ENCODE assay signal across 8 mouse cellular contexts in the genomic region with DNA sequence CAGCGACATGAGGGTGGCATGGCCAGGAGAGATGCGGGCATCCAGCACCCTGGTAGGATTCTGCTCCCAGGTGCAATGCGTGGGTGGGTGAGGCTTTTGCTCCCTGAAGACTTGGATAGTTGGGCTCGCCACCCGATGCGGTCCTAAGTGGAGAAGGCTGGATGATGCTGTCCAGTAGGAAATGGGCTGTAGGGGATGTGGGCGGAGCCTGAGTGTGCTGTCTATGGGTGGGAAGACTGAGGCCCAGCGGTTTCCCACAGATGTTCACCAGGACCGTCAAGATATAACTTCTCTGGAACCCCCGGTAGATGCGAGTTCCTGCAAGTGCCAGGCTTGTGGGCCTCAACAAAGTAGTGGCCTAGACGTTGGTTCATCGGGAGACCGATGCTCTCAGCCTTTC. TPM values are rescaled to one million over a fixed set of nuclear protein-coding genes. Genes with fewer than 3 reads are reported as not detected.
A peak's percentile ranks its signal among the peaks of the same experiment; 100 is the strongest.
DNase-seq lines count a peak whose midpoint lies in the region; ATAC-seq and TF ChIP-seq lines count a peak whose summit lies in the region.

No protein-coding gene starts in this region.

- intact Hi-C loops in heart, postnatal 14 days (cut with DNase I) = no loop called here

- peak overlapping the region; percentile 53 for H3K4me2 ChIP-seq in liver, postnatal 0 days (ENCODE audit: low read depth, low read length)

- no peak for TF ChIP-seq EP300 in liver, postnatal 0 days (IDR thresholded peaks at IDR 0.05; ENCODE audit: low read depth)

- peak; percentile 74 for DNase-seq in heart, embryonic 10.5 days (ENCODE audit: low spot score)
- DNase-seq in heart, postnatal 14 days = no peak
- DNase-seq in ES-CJ7 (ENCODE audit: low read depth, low spot score) = peak; percentile 45
- DNase-seq in hindbrain, embryonic 10.5 days (ENCODE audit: low spot score) = no peak
- no peak for DNase-seq in liver, postnatal 0 days
- no peak for DNase-seq in adrenal gland, adult 8-10 months
- DNase-seq in gastrocnemius, postnatal 4 days (ENCODE audit: low spot score in 2 of 2) = no peak
- no peak for DNase-seq in Muller cell, postnatal 12 days (ENCODE audit: inconsistent ontology term)

- no peak overlapping the region for H3K27ac ChIP-seq in heart, embryonic 10.5 days
- H3K27ac ChIP-seq in hindbrain, embryonic 10.5 days = no peak overlapping the region
- no peak overlapping the region for H3K27ac ChIP-seq in liver, postnatal 0 days (ENCODE audit: low read depth)

- H3K4me1 ChIP-seq in heart, embryonic 10.5 days = peaks cover 15% of the 10 kb centered on the region
- H3K4me1 ChIP-seq in hindbrain, embryonic 10.5 days (replicated peaks) = peaks cover 16% of the 10 kb centered on the region
- peaks cover 4% of the 10 kb centered on the region; the same call in 1 of the 2 replicates for H3K4me1 ChIP-seq in liver, postnatal 0 days (ENCODE audit: insufficient read depth)

- TF ChIP-seq CTCF in liver, postnatal 0 days (IDR thresholded peaks at IDR 0.05; ENCODE audit: low read depth) = no peak

- H3K36me3 ChIP-seq in heart, embryonic 10.5 days = no peaks in the 10 kb centered on the region
- H3K36me3 ChIP-seq in hindbrain, embryonic 10.5 days = no peaks in the 10 kb centered on the region
- H3K36me3 ChIP-seq in liver, postnatal 0 days (replicated peaks; ENCODE audit: insufficient read depth, low read length) = no peaks in the 10 kb centered on the region

- H3K9me3 ChIP-seq in heart, embryonic 10.5 days = no peaks in the 10 kb centered on the region
- H3K9me3 ChIP-seq in hindbrain, embryonic 10.5 days = 0 out of 2 replicates have a peak, but pooled peaks cover 4% of the 10 kb centered on the region
- H3K9me3 ChIP-seq in liver, postnatal 0 days (ENCODE audit: low read length) = no peaks in the 10 kb centered on the region

- WGBS in heart, embryonic 10.5 days = 48% methylated on average over 14 of the region's 14 CpGs
- 48% methylated on average over 14 of the region's 14 CpGs for WGBS in hindbrain, embryonic 10.5 days
- 52% methylated on average over 14 of the region's 14 CpGs for WGBS in liver, postnatal 0 days (ENCODE audit: insufficient replicate concordance)

- H3K27me3 ChIP-seq in heart, embryonic 10.5 days (ENCODE audit: insufficient read depth, poor library complexity, severe bottlenecking) = peaks cover 27% of the 10 kb centered on the region
- peaks cover 25% of the 10 kb centered on the region for H3K27me3 ChIP-seq in hindbrain, embryonic 10.5 days (ENCODE audit: insufficient read depth, poor library complexity, severe bottlenecking)
- peaks cover 4% of the 10 kb centered on the region for H3K27me3 ChIP-seq in liver, postnatal 0 days (ENCODE audit: insufficient read depth, low read length)

- peak; percentile 26; the same call in 1 of the 2 replicates for ATAC-seq in liver, postnatal 0 days

- no peak overlapping the region for H3K9ac ChIP-seq in liver, postnatal 0 days (replicated peaks)

- peak overlapping the region; percentile 40 for H3K4me3 ChIP-seq in heart, embryonic 10.5 days
- H3K4me3 ChIP-seq in hindbrain, embryonic 10.5 days = peak overlapping the region; percentile 41
- H3K4me3 ChIP-seq in liver, postnatal 0 days (ENCODE audit: low read depth, low read length) = no peak overlapping the region

RNA-seq across cellular contexts. Expression of a gene that starts 4.9 kb away (rescaled TPM):
- 0.07 and 0.15 TPM in 2 replicates for polyA plus RNA-seq in heart, embryonic 10.5 days (2016; fragmentation: Nextera tagmentation; extraction: Ambion mirVana)
- total RNA-seq in heart, postnatal 14 days (2021) = under 1 TPM in 1 of 2 experiments, not detected in 1; 0.05 TPM
- polyA plus RNA-seq in hindbrain, embryonic 10.5 days (2016; fragmentation: Nextera tagmentation; extraction: Ambion mirVana) = 0.16 and 0.30 TPM in 2 replicates
- 0.06 TPM in 1 of 2 replicates, not detected in the other for polyA plus RNA-seq in liver, postnatal 0 days (2015; fragmentation: Nextera tagmentation; extraction: Ambion mirVana)
- total RNA-seq in adrenal gland, adult 8-10 months (2022) = 1 to 10 TPM in 1 of 4 experiments, under 1 TPM in 2, not detected in 1; 0.24 to 1.1 (median 0.68) TPM
- under 1 TPM; 0.17 to 0.70 TPM for total RNA-seq in gastrocnemius, postnatal 4 days (2021)

RNA-seq across cellular contexts. Expression of a gene that starts 16.9 kb away (rescaled TPM):
- polyA plus RNA-seq in heart, embryonic 10.5 days (2016; fragmentation: Nextera tagmentation; extraction: Ambion mirVana) = 179 and 208 TPM in 2 replicates
- total RNA-seq in heart, postnatal 14 days (2021) = 10 to 100 TPM; 88.4 to 91.7 TPM
- polyA plus RNA-seq in hindbrain, embryonic 10.5 days (2016; fragmentation: Nextera tagmentation; extraction: Ambion mirVana) = 257 and 263 TPM in 2 replicates
- polyA plus RNA-seq in liver, postnatal 0 days (2015; fragmentation: Nextera tagmentation; extraction: Ambion mirVana) = 50.5 and 56.3 TPM in 2 replicates
- total RNA-seq in adrenal gland, adult 8-10 months (2022) = 100 to 1,000 TPM; 197 to 234 (median 210) TPM
- total RNA-seq in gastrocnemius, postnatal 4 days (2021) = 100 to 1,000 TPM; 125 to 132 TPM

RNA-seq across cellular contexts. Expression of a gene that starts 38.9 kb away (rescaled TPM):
- 0.28 TPM in 1 of 2 replicates, not detected in the other for polyA plus RNA-seq in heart, embryonic 10.5 days (2016; fragmentation: Nextera tagmentation; extraction: Ambion mirVana)
- under 1 TPM in 1 of 2 experiments, not detected in 1; 0.12 TPM for total RNA-seq in heart, postnatal 14 days (2021)
- not detected in 2 replicates for polyA plus RNA-seq in hindbrain, embryonic 10.5 days (2016; fragmentation: Nextera tagmentation; extraction: Ambion mirVana)
- 9.4 and 14.0 TPM in 2 replicates for polyA plus RNA-seq in liver, postnatal 0 days (2015; fragmentation: Nextera tagmentation; extraction: Ambion mirVana)
- 1 to 10 TPM in 2 of 4 experiments, not detected in 2; 1.5 to 2.6 TPM for total RNA-seq in adrenal gland, adult 8-10 months (2022)
- not detected for total RNA-seq in gastrocnemius, postnatal 4 days (2021)

Comparison
In these comparisons a context has a peak if more than half of its experiments do, and no peak if none do; other contexts are left out.
1. DNase-seq: peak in heart, embryonic 10.5 days (single experiment) and ES-CJ7 (single experiment); none in heart, postnatal 14 days (0 of 2), hindbrain, embryonic 10.5 days (single experiment), liver, postnatal 0 days (single experiment), adrenal gland, adult 8-10 months (single experiment), gastrocnemius, postnatal 4 days (0 of 2) and Muller cell, postnatal 12 days (single experiment).